Mouse (Mus musculus) CH12.LX (cell line): Measurements from ENCODE around the gene Vps41.
A peak's percentile ranks its signal among the peaks of the same experiment; 100 is the strongest.

Experiments used
- CTCF ChIP-seq, 2 experiments: IDR thresholded peaks in 1 of 2; conservative IDR thresholded peaks in 1 of 2; 2 replicates each; pipeline ENCODE4 v1.5.1; 2011 to 2012; ENCODE audit warnings: low read depth in 2 of 2, low read length in 2 of 2, improper control_type of control experiment in 1 of 2, inconsistent platforms in 1 of 2, mild to moderate bottlenecking in 1 of 2, moderate library complexity in 1 of 2
- IRF4 ChIP-seq: IDR thresholded peaks from 2 replicates; pipeline ENCODE4 v1.6.1; 2014; ENCODE audit warnings: low read depth, mild to moderate bottlenecking, inconsistent platforms, low read length, improper control_type of control experiment
- MYC ChIP-seq: IDR thresholded peaks from 2 replicates; pipeline ENCODE4 v1.6.1; 2011; ENCODE audit warnings: low read depth, mild to moderate bottlenecking, improper control_type of control experiment, low read length
- POLR2A ChIP-seq: IDR thresholded peaks from 2 replicates; pipeline ENCODE4 v1.6.1; 2011; ENCODE audit warnings: low read depth, mild to moderate bottlenecking, improper control_type of control experiment, low read length
- USF1 ChIP-seq: IDR thresholded peaks from 2 replicates; pipeline ENCODE4 v1.6.1; 2014; ENCODE audit warnings: low read depth, mild to moderate bottlenecking, inconsistent platforms, low read length, improper control_type of control experiment

- no peak for TF ChIP-seq USF1
- TF ChIP-seq POLR2A, result peak; percentile 36; the same call in 1 of the 2 replicates
- TF ChIP-seq IRF4, result peak; percentile 80
- peak; percentile 61 for TF ChIP-seq MYC
- TF ChIP-seq CTCF (conservative IDR thresholded peaks at IDR 0.05 in 1 of 2, IDR thresholded peaks at IDR 0.05 in 1 of 2; ENCODE audit: low read depth in 2 of 2, low read length in 2 of 2), result no peak
Observed at GRCm38 (mm10) chr13:18781250-18781649, 64.2 kb downstream of the Vps41 start.
